Mouse (Mus musculus) MEL (cell line): ENCODE measurements around the gene Cd300lf. TPM values are rescaled to one million over a fixed set of nuclear protein-coding genes. Genes with fewer than 3 reads are reported as not detected.

Source experiments
- DNase-seq: peaks from one replicate; pipeline ENCODE4 v3.0.0; 2011; ENCODE audit warnings: low read depth, low spot score
- H3K27ac ChIP-seq: 2 replicates; pipeline ENCODE4 v1.5.1; 2012; ENCODE audit warnings: low read depth, mild to moderate bottlenecking, control low read depth, low read length, moderate library complexity; ENCODE audit not compliant: control insufficient read depth
- H3K27me3 ChIP-seq, 2 experiments: fragments of 150-350 bp in 1 of 2; sonication (generic) in 1 of 2; 2 replicates each; pipeline ENCODE4 v1.6.1; 2012; ENCODE audit warnings: low read length in 2 of 2, mild to moderate bottlenecking in 2 of 2, improper control_type of control experiment in 1 of 2, moderate library complexity in 1 of 2; ENCODE audit not compliant: insufficient read depth in 2 of 2, control insufficient read depth in 1 of 2
- H3K36me3 ChIP-seq, 2 experiments: 2 replicates each; pipeline ENCODE4 v1.6.1; 2012 to 2014; ENCODE audit warnings: low read length in 2 of 2, improper control_type of control experiment in 1 of 2, inconsistent platforms in 1 of 2, mild to moderate bottlenecking in 1 of 2; ENCODE audit not compliant: insufficient read depth in 2 of 2, control insufficient read depth in 1 of 2
- H3K4me1 ChIP-seq, 2 experiments: fragments of 150-350 bp in 1 of 2; sonication (generic) in 1 of 2; 2 replicates each; pipeline ENCODE4 v1.6.1; 2012; ENCODE audit warnings: low read length in 2 of 2, improper control_type of control experiment in 1 of 2, mild to moderate bottlenecking in 1 of 2; ENCODE audit not compliant: insufficient read depth in 2 of 2, control insufficient read depth in 1 of 2
- H3K4me3 ChIP-seq, 2 experiments: fragments of 150-350 bp in 1 of 2; sonication (generic) in 1 of 2; 2 replicates each; pipeline ENCODE4 v1.5.1; 2012; ENCODE audit warnings: low read depth in 2 of 2, low read length in 2 of 2, mild to moderate bottlenecking in 2 of 2, moderate library complexity in 2 of 2, control low read depth in 1 of 2, improper control_type of control experiment in 1 of 2; ENCODE audit not compliant: control insufficient read depth in 1 of 2, insufficient read depth in 1 of 2
- H3K79me2 ChIP-seq: 2 replicates; pipeline ENCODE4 v1.6.1; 2012; ENCODE audit warnings: mild to moderate bottlenecking, low read length, moderate library complexity; ENCODE audit not compliant: control insufficient read depth, poor library complexity, insufficient read depth
- H3K9ac ChIP-seq: 2 replicates; pipeline ENCODE4 v1.6.1; 2012; ENCODE audit warnings: low read depth, mild to moderate bottlenecking, control low read depth, low read length, moderate library complexity; ENCODE audit not compliant: control insufficient read depth, poor library complexity, severe bottlenecking
- H3K9me3 ChIP-seq: fragments of 150-350 bp; sonication (generic); replicated peaks from 2 replicates; pipeline ENCODE4 v1.6.1; 2012; ENCODE audit warnings: mild to moderate bottlenecking, low read length, improper control_type of control experiment, moderate library complexity; ENCODE audit not compliant: insufficient read depth
- BHLHE40 ChIP-seq: IDR thresholded peaks from 2 replicates; pipeline ENCODE4 v1.6.1; 2012; ENCODE audit warnings: low read depth, mild to moderate bottlenecking, inconsistent platforms, low read length, improper control_type of control experiment, borderline replicate concordance
- E2F4 ChIP-seq: IDR thresholded peaks from 2 replicates; pipeline ENCODE4 v1.6.1; 2011; ENCODE audit warnings: low read depth, low read length, improper control_type of control experiment, borderline replicate concordance
- ELF1 ChIP-seq: IDR thresholded peaks from 2 replicates; pipeline ENCODE4 v1.6.1; 2014; ENCODE audit warnings: low read depth, mild to moderate bottlenecking, inconsistent platforms, low read length, improper control_type of control experiment, moderate library complexity
- EP300 ChIP-seq, 2 experiments: IDR thresholded peaks; 2 replicates each; pipeline ENCODE4 v1.6.1; 2011; ENCODE audit warnings: improper control_type of control experiment in 2 of 2, low read length in 2 of 2, low read depth in 1 of 2, mild to moderate bottlenecking in 1 of 2
- ETS1 ChIP-seq: IDR thresholded peaks from 2 replicates; pipeline ENCODE4 v1.6.1; 2012; ENCODE audit warnings: low read depth, mild to moderate bottlenecking, inconsistent platforms, low read length, improper control_type of control experiment, moderate library complexity
- GATA1 ChIP-seq: IDR thresholded peaks from 2 replicates; pipeline ENCODE4 v1.6.1; 2011; ENCODE audit warnings: low read depth, low read length, improper control_type of control experiment
- HCFC1 ChIP-seq: IDR thresholded peaks from 2 replicates; pipeline ENCODE4 v1.6.1; 2012; ENCODE audit warnings: low read depth, mild to moderate bottlenecking, inconsistent platforms, low read length, improper control_type of control experiment, moderate library complexity
- KAT2A ChIP-seq: conservative IDR thresholded peaks from 2 replicates; pipeline ENCODE4 v1.6.1; 2012; ENCODE audit warnings: low read depth, low read length, improper control_type of control experiment, inconsistent platforms
- MAX ChIP-seq: IDR thresholded peaks from 2 replicates; pipeline ENCODE4 v1.6.1; 2011; ENCODE audit warnings: low read length, improper control_type of control experiment
- MEF2A ChIP-seq: IDR thresholded peaks from 2 replicates; pipeline ENCODE4 v1.6.1; 2014; ENCODE audit warnings: low read depth, mild to moderate bottlenecking, inconsistent platforms, low read length, improper control_type of control experiment; ENCODE audit not compliant: poor library complexity, insufficient replicate concordance, severe bottlenecking; ENCODE audit errors: extremely low read depth
- MXI1 ChIP-seq: IDR thresholded peaks from 2 replicates; pipeline ENCODE4 v1.6.1; 2011; ENCODE audit warnings: mild to moderate bottlenecking, low read depth, low read length, improper control_type of control experiment
- MYB ChIP-seq: IDR thresholded peaks from 2 replicates; pipeline ENCODE4 v1.6.1; 2011; ENCODE audit warnings: mild to moderate bottlenecking, low read depth, low read length, improper control_type of control experiment
- MYC ChIP-seq: IDR thresholded peaks from 2 replicates; pipeline ENCODE4 v1.6.1; 2011; ENCODE audit warnings: low read depth, mild to moderate bottlenecking, low read length, improper control_type of control experiment, moderate library complexity
- NELFE ChIP-seq: IDR thresholded peaks from 2 replicates; pipeline ENCODE4 v1.6.1; 2011; ENCODE audit warnings: low read depth, low read length, improper control_type of control experiment
- POLR2A ChIP-seq, 2 experiments: IDR thresholded peaks; 2 replicates each; pipeline ENCODE4 v1.6.1; 2011 to 2012; ENCODE audit warnings: low read length in 2 of 2, mild to moderate bottlenecking in 2 of 2, control low read depth in 1 of 2, improper control_type of control experiment in 1 of 2, low read depth in 1 of 2, moderate library complexity in 1 of 2; ENCODE audit not compliant: control insufficient read depth in 1 of 2, insufficient read depth in 1 of 2, poor library complexity in 1 of 2
- POLR2AphosphoS5 ChIP-seq: IDR thresholded peaks from 2 replicates; pipeline ENCODE4 v1.6.1; 2012; ENCODE audit warnings: low read depth, borderline replicate concordance, mild to moderate bottlenecking, inconsistent platforms, low read length, moderate library complexity, mixed read lengths
- RAD21 ChIP-seq: IDR thresholded peaks from 2 replicates; pipeline ENCODE4 v1.6.1; 2011; ENCODE audit warnings: mild to moderate bottlenecking, low read depth, low read length, improper control_type of control experiment
- SIN3A ChIP-seq: IDR thresholded peaks from 2 replicates; pipeline ENCODE4 v1.6.1; 2012; ENCODE audit warnings: low read length, improper control_type of control experiment, inconsistent platforms
- TAL1 ChIP-seq: IDR thresholded peaks from 2 replicates; pipeline ENCODE4 v1.6.1; 2012; ENCODE audit warnings: mild to moderate bottlenecking, inconsistent platforms, low read length, moderate library complexity, mixed read lengths
- TBP ChIP-seq: IDR thresholded peaks from 2 replicates; pipeline ENCODE4 v1.8.0; 2011; ENCODE audit warnings: low read depth, low read length, improper control_type of control experiment
- TCF12 ChIP-seq: IDR thresholded peaks from 2 replicates; pipeline ENCODE4 v1.6.1; 2014; ENCODE audit warnings: low read depth, mild to moderate bottlenecking, inconsistent platforms, low read length, improper control_type of control experiment, moderate library complexity
- UBTF ChIP-seq: IDR thresholded peaks from 2 replicates; pipeline ENCODE4 v1.6.1; 2012; ENCODE audit warnings: low read depth, mild to moderate bottlenecking, inconsistent platforms, low read length, improper control_type of control experiment, moderate library complexity, borderline replicate concordance; ENCODE audit not compliant: insufficient read depth
- USF1 ChIP-seq: IDR thresholded peaks from 2 replicates; pipeline ENCODE4 v1.6.1; 2014; ENCODE audit warnings: low read depth, mild to moderate bottlenecking, inconsistent platforms, low read length, improper control_type of control experiment, moderate library complexity
- ZC3H11A ChIP-seq: IDR thresholded peaks from 2 replicates; pipeline ENCODE4 v1.6.1; 2012; ENCODE audit warnings: low read depth, mild to moderate bottlenecking, inconsistent platforms, low read length, improper control_type of control experiment
- ZKSCAN1 ChIP-seq: IDR thresholded peaks from 2 replicates; pipeline ENCODE4 v1.6.1; 2012; ENCODE audit warnings: low read depth, mild to moderate bottlenecking, inconsistent platforms, low read length, improper control_type of control experiment, moderate library complexity
- ZMIZ1 ChIP-seq: IDR thresholded peaks from 2 replicates; pipeline ENCODE4 v1.6.1; 2012; ENCODE audit warnings: low read depth, mild to moderate bottlenecking, inconsistent platforms, low read length, improper control_type of control experiment, moderate library complexity
- ZNF384 ChIP-seq: IDR thresholded peaks from 2 replicates; pipeline ENCODE4 v1.6.1; 2012; ENCODE audit warnings: low read depth, mild to moderate bottlenecking, inconsistent platforms, low read length, improper control_type of control experiment
- polyA plus RNA-seq, 2 experiments: library from polyadenylated mRNA; stranded (reverse) in 1 of 2; unstranded in 1 of 2; fragments of >175 nt in 1 of 2; fragments of >200 nt in 1 of 2; gene quantifications; 2 replicates each; pipeline versions ENCODE4 v1.2.1 to v1.2.4; 2012; ENCODE audit warnings: low replicate concordance in 2 of 2, low read depth in 1 of 2; ENCODE audit not compliant: insufficient read length in 2 of 2, insufficient read depth in 1 of 2, missing spikeins in 1 of 2
- total RNA-seq: library from RNA; depleted of rRNA; stranded (reverse); fragments of 300-350 nt; gene quantifications from 2 replicates; pipeline ENCODE4 v1.2.3, GENCODE M21; 2012

Gene Cd300lf
- total and polyA plus RNA-seq, 3 experiments, result 0.12 to 0.46 TPM; not detected in 1

DNA sequence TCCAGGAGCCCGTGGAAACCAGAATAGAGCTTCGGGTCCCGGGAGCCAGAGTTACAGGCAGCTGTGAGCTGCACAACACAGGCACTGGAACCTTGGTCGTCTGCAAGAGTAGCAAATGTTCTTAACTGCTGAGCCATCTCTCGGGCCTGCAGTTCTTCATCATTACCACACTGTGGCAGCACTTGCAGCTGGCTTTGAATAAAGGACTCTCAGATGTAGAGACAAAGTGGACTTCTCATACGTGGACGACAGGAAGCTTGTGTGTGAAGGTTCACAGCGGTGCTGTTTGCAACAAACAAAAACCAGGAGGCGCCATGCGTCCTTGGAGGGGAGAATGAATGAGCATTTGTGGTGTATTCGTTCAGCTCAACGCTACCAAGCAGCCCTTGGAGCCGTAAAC, 52.9 kb downstream of the Cd300lf start (continued):
- no peak for TF ChIP-seq UBTF
- TF ChIP-seq MAX, result 0 out of 2 replicates have a peak, but pooled peaks have one; percentile 13
- no peak for TF ChIP-seq ELF1
- peak; percentile 77 for TF ChIP-seq RAD21
- 0 out of 2 replicates have a peak, but pooled peaks have one; percentile 24 for TF ChIP-seq HCFC1
- no peak for TF ChIP-seq KAT2A
- no peak for TF ChIP-seq ETS1
- TF ChIP-seq ZNF384, result no peak
- peak; percentile 65 for TF ChIP-seq ZC3H11A
- TF ChIP-seq SIN3A, result peak; percentile 38; the same call in 1 of the 2 replicates
- no peak for TF ChIP-seq MYB
- no peak for TF ChIP-seq MYC
- no peak for TF ChIP-seq MXI1
- no peak for TF ChIP-seq ZMIZ1
- no peak for TF ChIP-seq TCF12
- no peak for TF ChIP-seq USF1
- 0 out of 2 replicates have a peak, but pooled peaks have one; percentile 11 for TF ChIP-seq TBP
- TF ChIP-seq ZKSCAN1, result no peak
- TF ChIP-seq POLR2A (IDR thresholded peaks at IDR 0.05; ENCODE audit: control insufficient read depth in 1 of 2, insufficient read depth in 1 of 2, low read depth in 1 of 2, low read length in 2 of 2, poor library complexity in 1 of 2), result no peak
- peak; percentile 10; the same call in 1 of the 2 replicates for TF ChIP-seq NELFE

GRCm38 (mm10) chr11:115078680-115079079, 55.1 kb downstream of the Cd300lf start:
- no peak overlapping the region for H3K27ac ChIP-seq
- peaks cover 0 to 6% of the 10 kb centered on the region in 2 experiments; a peak in 1 of 4 replicates for H3K36me3 ChIP-seq
- H3K9me3 ChIP-seq, result no peaks in the 10 kb centered on the region
- H3K9ac ChIP-seq, result no peak overlapping the region
- DNase-seq, result peak; percentile 22
- H3K79me2 ChIP-seq, result no peaks in the 10 kb centered on the region
- no peak overlapping the region for H3K4me3 ChIP-seq
- H3K27me3 ChIP-seq, result no peaks in the 10 kb centered on the region
- peaks cover 6 to 19% of the 10 kb centered on the region in 2 experiments; a peak in 3 of 4 replicates for H3K4me1 ChIP-seq
- TF ChIP-seq NELFE, result no peak
- no peak for TF ChIP-seq ZNF384
- no peak for TF ChIP-seq MAX
- no peak for TF ChIP-seq POLR2AphosphoS5
- no peak for TF ChIP-seq UBTF
- TF ChIP-seq TCF12, result peak; percentile 67; the same call in 1 of the 2 replicates
- no peak for TF ChIP-seq MYB
- TF ChIP-seq MYC, result no peak
- peak; percentile 75; the same call in 1 of the 2 replicates for TF ChIP-seq ETS1
- no peak for TF ChIP-seq USF1
- TF ChIP-seq TAL1, result peak; percentile 23; the same call in 1 of the 2 replicates
- TF ChIP-seq MXI1, result no peak
- TF ChIP-seq HCFC1, result no peak
- TF ChIP-seq MEF2A, result no peak
- no peak for TF ChIP-seq BHLHE40
- no peak for TF ChIP-seq E2F4
- TF ChIP-seq EP300 (IDR thresholded peaks at IDR 0.05; ENCODE audit: low read depth in 1 of 2, low read length in 2 of 2), result peak; percentile 29 to 44; a peak in 1 of 4 replicates
- TF ChIP-seq GATA1, result peak; percentile 41
- TF ChIP-seq POLR2A (IDR thresholded peaks at IDR 0.05; ENCODE audit: control insufficient read depth in 1 of 2, insufficient read depth in 1 of 2, low read depth in 1 of 2, low read length in 2 of 2, poor library complexity in 1 of 2), result no peak
